Mouse (Mus musculus) mesoderm, embryonic 11.5 days (tissue): ENCODE results near the gene Dhrs7.
"Not testable (repeated sequence)": the region's sequence is repeated elsewhere in the genome, so short reads cannot be mapped to it uniquely, and the experiment has no call there.

Experiments used
- DNase-seq: peaks from one replicate; pipeline ENCODE4 v3.0.0-alpha.2; 2012; ENCODE audit warnings: low read depth, low spot score

The Dhrs7 gene

GRCm38 (mm10) chr12:72664735-72665337, at the start of gene Dhrs7:
Gene Dhrs7, minus strand, starts transcription at chr12:72664909.
- DNase-seq: peak; percentile 78

- no peak for DNase-seq
Observed at GRCm38 (mm10) chr12:72709981-72710380, 45.3 kb upstream of the Dhrs7 start.

GRCm38 (mm10) chr12:72704068-72704467, 39.4 kb upstream of the Dhrs7 start:
- DNase-seq: no peak

- DNase-seq: no peak
Observed at GRCm38 (mm10) chr12:72700013-72700412, 35.3 kb upstream of the Dhrs7 start.

- DNase-seq: peak; percentile 7
Observed at GRCm38 (mm10) chr12:72694901-72695463, 30.3 kb upstream of the Dhrs7 start.

GRCm38 (mm10) chr12:72694438-72694837, 29.7 kb upstream of the Dhrs7 start:
- DNase-seq: no peak

- peak; percentile 26 for DNase-seq
Observed at GRCm38 (mm10) chr12:72693895-72694294, 29.2 kb upstream of the Dhrs7 start.

- not testable (repeated sequence) for DNase-seq
Observed at GRCm38 (mm10) chr12:72688281-72688680, 23.6 kb upstream of the Dhrs7 start.

GRCm38 (mm10) chr12:72687741-72688140, 23.0 kb upstream of the Dhrs7 start:
- not testable (repeated sequence) for DNase-seq

GRCm38 (mm10) chr12:72686566-72686965, 21.9 kb upstream of the Dhrs7 start:
- DNase-seq: not testable (repeated sequence)

GRCm38 (mm10) chr12:72683612-72684011, 18.9 kb upstream of the Dhrs7 start:
- DNase-seq: no peak

GRCm38 (mm10) chr12:72682511-72683282, 18.0 kb upstream of the Dhrs7 start:
- no peak for DNase-seq

- no peak for DNase-seq
Observed at GRCm38 (mm10) chr12:72681919-72682318, 17.2 kb upstream of the Dhrs7 start.

GRCm38 (mm10) chr12:72679635-72680034, 14.9 kb upstream of the Dhrs7 start:
- no peak for DNase-seq

GRCm38 (mm10) chr12:72674820-72675219, 10.1 kb upstream of the Dhrs7 start:
- DNase-seq: no peak

- DNase-seq: no peak
Observed at GRCm38 (mm10) chr12:72674079-72674797, 9.5 kb upstream of the Dhrs7 start.

GRCm38 (mm10) chr12:72671516-72672135, 6.9 kb upstream of the Dhrs7 start:
- DNase-seq: no peak

GRCm38 (mm10) chr12:72670921-72671320, 6.2 kb upstream of the Dhrs7 start:
- no peak for DNase-seq

GRCm38 (mm10) chr12:72667868-72668469, 3.3 kb upstream of the Dhrs7 start:
- peak; percentile 11 for DNase-seq

GRCm38 (mm10) chr12:72666015-72666414, 1.3 kb upstream of the Dhrs7 start:
- DNase-seq: no peak

- peak; percentile 29 for DNase-seq
Observed at GRCm38 (mm10) chr12:72664020-72664734, 532 bp downstream of the Dhrs7 start.
